Mouse (Mus musculus): ENCODE results near the gene Nabp1. TPM values are rescaled to one million over a fixed set of nuclear protein-coding genes. Genes with fewer than 3 reads are reported as not detected.

The Nabp1 gene
- 1.2 and 1.4 TPM in 2 replicates for polyA plus RNA-seq (2012; rRNA removed; ENCODE audit: low replicate concordance)

GRCm38 (mm10) chr1:51478262-51479026, at the start of gene Nabp1:
Gene Nabp1, minus strand, starts transcription at chr1:51478425.

Other genes starting within 250 kb of the Nabp1 start
- 6.9 and 7.6 TPM in 2 replicates for gene Cavin2, start 189.3 kb downstream of the Nabp1 start, polyA plus RNA-seq (2012; rRNA removed; ENCODE audit: low replicate concordance)

All from duodenum, adult 2 months (tissue).